Mouse (Mus musculus) hindbrain, embryonic 15.5 days (tissue): ENCODE results near the gene Fam129c. TPM values are rescaled to one million over a fixed set of nuclear protein-coding genes. Genes with fewer than 3 reads are reported as not detected.

Experiments used
- ATAC-seq: fragments of 200-750 bp; cut with Nextera tagmentation; 2 replicates; pipeline ENCODE4 v1.8.0; 2017; ENCODE audit warnings: low read depth, moderate number of reproducible peaks, moderate TSS enrichment; ENCODE audit not compliant: low FRiP score
- H3K27ac ChIP-seq: fragments of 300-500 bp; sonication (generic); replicated peaks from 2 replicates; pipeline ENCODE4 v1.5.1; 2015; ENCODE audit warnings: mild to moderate bottlenecking, inconsistent platforms
- H3K27me3 ChIP-seq: fragments of 300-500 bp; sonication (generic); 2 replicates; pipeline ENCODE4 v1.6.1; 2015; ENCODE audit warnings: control low read depth, inconsistent platforms
- H3K36me3 ChIP-seq: fragments of 300-500 bp; sonication (generic); 2 replicates; pipeline ENCODE4 v1.6.1; 2015; ENCODE audit warnings: control low read depth, inconsistent platforms
- H3K4me1 ChIP-seq: fragments of 300-500 bp; sonication (generic); replicated peaks from 2 replicates; pipeline ENCODE4 v1.6.1; 2015; ENCODE audit warnings: control low read depth, inconsistent platforms
- H3K4me2 ChIP-seq: fragments of 300-500 bp; sonication (generic); 2 replicates; pipeline ENCODE4 v1.6.1; 2015; ENCODE audit warnings: moderate library complexity, mild to moderate bottlenecking, inconsistent platforms
- H3K4me3 ChIP-seq: fragments of 300-500 bp; sonication (generic); 2 replicates; pipeline ENCODE4 v1.5.1; 2015; ENCODE audit warnings: mild to moderate bottlenecking, inconsistent platforms
- H3K9ac ChIP-seq: fragments of 300-500 bp; sonication (generic); 2 replicates; pipeline ENCODE4 v1.6.1; 2015; ENCODE audit warnings: inconsistent platforms
- H3K9me3 ChIP-seq: fragments of 300-500 bp; sonication (generic); 2 replicates; pipeline ENCODE4 v1.6.1; 2016; ENCODE audit warnings: control low read depth, inconsistent platforms
- WGBS: fragments of 180-500 bp; shearing (Covaris S2); methylation state at CpG from one replicate; pipeline ENCODE4 v1.1.7; 2015; 5-methylcytosine and 5-hydroxymethylcytosine counted together
- polyA plus RNA-seq: library from polyadenylated mRNA; unstranded; fragments of >200 nt; fragmentation: Nextera tagmentation; extraction: Ambion mirVana; gene quantifications from 2 replicates; pipeline ENCODE4 v1.2.1, GENCODE M21; 2015

Fam129c gene
- polyA plus RNA-seq, 1 experiment from 2014 or later = 8.9 TPM

GRCm38 (mm10) chr8:71596384-71596783 lies 1.1 kb upstream of the Fam129c start:
- H3K9ac ChIP-seq = no peak overlapping the region
- no peak for ATAC-seq
- peaks cover 4% of the 10 kb centered on the region; the same call in 1 of the 2 replicates for H3K36me3 ChIP-seq
- H3K4me1 ChIP-seq = peaks cover 24% of the 10 kb centered on the region
- H3K4me3 ChIP-seq = no peak overlapping the region
- peaks cover 15% of the 10 kb centered on the region for H3K27me3 ChIP-seq
- no peak overlapping the region for H3K4me2 ChIP-seq
- no peaks in the 10 kb centered on the region for H3K9me3 ChIP-seq
- no peak overlapping the region for H3K27ac ChIP-seq
- 59% methylated on average over 6 of the region's 6 CpGs for WGBS

GRCm38 (mm10) chr8:71596798-71597197 lies 650 bp upstream of the Fam129c start:
- Histone ChIP-seq H3K4me1 (peaks cover 24% of the 10 kb centered on the region), H3K27me3 (peaks cover 20% of the 10 kb centered on the region), H3K4me3 (no peak overlapping the region), H3K9ac (no peak overlapping the region), H3K36me3 (peaks cover 4% of the 10 kb centered on the region; the same call in 1 of the 2 replicates), H3K4me2 (no peak overlapping the region), H3K9me3 (no peaks in the 10 kb centered on the region), H3K27ac (no peak overlapping the region)
- WGBS = 85% methylated on average over 4 of the region's 4 CpGs
- no peak for ATAC-seq

- Histone ChIP-seq H3K36me3 (peaks cover 4% of the 10 kb centered on the region; the same call in 1 of the 2 replicates), H3K4me2 (no peak overlapping the region), H3K27me3 (peaks cover 31% of the 10 kb centered on the region), H3K4me3 (no peak overlapping the region), H3K27ac (no peak overlapping the region), H3K4me1 (peaks cover 30% of the 10 kb centered on the region), H3K9ac (no peak overlapping the region), H3K9me3 (no peaks in the 10 kb centered on the region)
- ATAC-seq = no peak
Observed at GRCm38 (mm10) chr8:71598375-71598774, 927 bp downstream of the Fam129c start.

GRCm38 (mm10) chr8:71598841-71599240 lies 1.4 kb downstream of the Fam129c start:
- WGBS = 93% methylated on average over 5 of the region's 5 CpGs
- Histone ChIP-seq H3K4me3 (no peak overlapping the region), H3K9ac (no peak overlapping the region), H3K27me3 (peaks cover 35% of the 10 kb centered on the region), H3K9me3 (no peaks in the 10 kb centered on the region), H3K36me3 (peaks cover 4% of the 10 kb centered on the region; the same call in 1 of the 2 replicates), H3K4me2 (no peak overlapping the region), H3K4me1 (peaks cover 29% of the 10 kb centered on the region), H3K27ac (no peak overlapping the region)
- no peak for ATAC-seq

GRCm38 (mm10) chr8:71601939-71602665 lies 4.7 kb downstream of the Fam129c start:
- peaks cover 4% of the 10 kb centered on the region; the same call in 1 of the 2 replicates for H3K36me3 ChIP-seq
- peak overlapping the region; percentile 43; the same call in 1 of the 2 replicates for H3K27ac ChIP-seq
- H3K4me2 ChIP-seq = peak overlapping the region; percentile 54
- H3K9ac ChIP-seq = peak overlapping the region; percentile 35
- ATAC-seq = no peak; the same call in none of the 2 replicates
- peaks cover 43% of the 10 kb centered on the region for H3K27me3 ChIP-seq
- peaks cover 18% of the 10 kb centered on the region for H3K4me1 ChIP-seq
- WGBS = 4% methylated on average over 65 of the region's 65 CpGs
- H3K9me3 ChIP-seq = no peaks in the 10 kb centered on the region
- peak overlapping the region; percentile 36 for H3K4me3 ChIP-seq

GRCm38 (mm10) chr8:71602666-71603334 lies 5.4 kb downstream of the Fam129c start:
- peak overlapping the region; percentile 36 for H3K4me3 ChIP-seq
- H3K36me3 ChIP-seq = peaks cover 4% of the 10 kb centered on the region; the same call in 1 of the 2 replicates
- H3K4me1 ChIP-seq = peaks cover 18% of the 10 kb centered on the region
- WGBS = 2% methylated on average over 32 of the region's 32 CpGs
- H3K27ac ChIP-seq = peak overlapping the region; percentile 43; the same call in 1 of the 2 replicates
- peak; percentile 74 for ATAC-seq
- peaks cover 43% of the 10 kb centered on the region for H3K27me3 ChIP-seq
- peak overlapping the region; percentile 35 for H3K9ac ChIP-seq
- H3K4me2 ChIP-seq = peak overlapping the region; percentile 54
- H3K9me3 ChIP-seq = no peaks in the 10 kb centered on the region

GRCm38 (mm10) chr8:71604021-71604420 lies 6.6 kb downstream of the Fam129c start:
- H3K4me1 ChIP-seq = peaks cover 18% of the 10 kb centered on the region
- 55% methylated on average over 7 of the region's 7 CpGs for WGBS
- ATAC-seq = no peak

GRCm38 (mm10) chr8:71610822-71611651 lies 13.6 kb downstream of the Fam129c start, which contains the start of gene Colgalt1:
TSS of gene Colgalt1 (plus strand) at chr8:71610998.
- H3K4me2 ChIP-seq = peak within 1 kb of the TSS; percentile 78
- H3K4me3 ChIP-seq = peak within 1 kb of the TSS; percentile 91
- peak; percentile 99 for ATAC-seq
- no peaks in the 10 kb centered on the region for H3K27me3 ChIP-seq
- WGBS = under 1% methylated on average over 82 of the region's 82 CpGs
- peak within 1 kb of the TSS; percentile 91 for H3K9ac ChIP-seq
- H3K9me3 ChIP-seq = no peaks in the 10 kb centered on the region
- H3K27ac ChIP-seq = peak within 1 kb of the TSS; percentile 92
- H3K36me3 ChIP-seq = peaks cover 19% of the 10 kb centered on the region
- peaks cover 15% of the 10 kb centered on the region for H3K4me1 ChIP-seq

More at GRCm38 (mm10) chr8:71604021-71604420, 6.6 kb downstream of the Fam129c start:
- Histone ChIP-seq H3K4me3 (no peak overlapping the region), H3K27me3 (peaks cover 43% of the 10 kb centered on the region), H3K4me2 (no peak overlapping the region), H3K36me3 (peaks cover 4% of the 10 kb centered on the region; the same call in 1 of the 2 replicates), H3K9ac (no peak overlapping the region), H3K9me3 (no peaks in the 10 kb centered on the region), H3K27ac (no peak overlapping the region)

- no peak for ATAC-seq
- peaks cover 30% of the 10 kb centered on the region for H3K36me3 ChIP-seq
- 38% methylated on average over 5 of the region's 5 CpGs for WGBS
- peaks cover 15% of the 10 kb centered on the region for H3K4me1 ChIP-seq
- H3K9me3 ChIP-seq = no peaks in the 10 kb centered on the region
- H3K27me3 ChIP-seq = no peaks in the 10 kb centered on the region
- H3K4me2 ChIP-seq = peak overlapping the region; percentile 78
- H3K27ac ChIP-seq = no peak overlapping the region
- H3K4me3 ChIP-seq = peak overlapping the region; percentile 91
- peak overlapping the region; percentile 91 for H3K9ac ChIP-seq
Observed at GRCm38 (mm10) chr8:71612141-71612540, 14.7 kb downstream of the Fam129c start.

- H3K9ac ChIP-seq = no peak overlapping the region
- no peaks in the 10 kb centered on the region for H3K27me3 ChIP-seq
- no peak overlapping the region for H3K4me3 ChIP-seq
- no peaks in the 10 kb centered on the region for H3K9me3 ChIP-seq
- H3K4me2 ChIP-seq = no peak overlapping the region
- peaks cover 43% of the 10 kb centered on the region for H3K36me3 ChIP-seq
- no peak for ATAC-seq
- peaks cover 15% of the 10 kb centered on the region for H3K4me1 ChIP-seq
- no peak overlapping the region for H3K27ac ChIP-seq
- WGBS = 71% methylated on average over 4 of the region's 4 CpGs
Observed at GRCm38 (mm10) chr8:71613418-71613817, 16.0 kb downstream of the Fam129c start.

GRCm38 (mm10) chr8:71619786-71620185 lies 22.3 kb downstream of the Fam129c start:
- H3K9me3 ChIP-seq = no peaks in the 10 kb centered on the region
- H3K9ac ChIP-seq = no peak overlapping the region
- peaks cover 88% of the 10 kb centered on the region for H3K36me3 ChIP-seq
- H3K4me1 ChIP-seq = no peaks in the 10 kb centered on the region
- no peaks in the 10 kb centered on the region for H3K27me3 ChIP-seq
- H3K4me2 ChIP-seq = no peak overlapping the region
- no peak overlapping the region for H3K4me3 ChIP-seq
- H3K27ac ChIP-seq = no peak overlapping the region
- WGBS = 97% methylated on average over 2 of the region's 2 CpGs
- ATAC-seq = no peak
